Mouse (Mus musculus): Measurements from ENCODE around the gene Trpm3.

Gene Trpm3

DNA sequence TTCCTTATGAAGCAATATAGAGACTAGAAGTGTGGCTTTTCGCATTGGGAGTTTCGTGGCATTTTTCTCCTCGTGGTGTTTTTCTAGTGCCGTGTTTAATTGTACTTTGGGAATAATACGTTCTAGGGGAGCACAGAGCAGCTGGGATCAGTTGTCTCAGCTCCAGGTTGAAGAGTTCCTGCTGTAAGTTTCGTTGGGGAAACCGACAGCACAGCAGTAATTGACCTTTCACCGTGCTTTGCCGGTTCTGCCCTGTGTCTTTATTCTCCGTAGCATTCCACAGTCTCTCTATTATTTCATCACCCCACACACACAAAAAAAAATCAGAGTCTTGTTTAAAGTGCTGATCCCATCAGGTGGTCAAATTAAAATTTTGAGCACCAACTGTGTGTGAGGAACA lies 496.8 kb downstream of the Trpm3 start:
- DNase-seq (ENCODE audit: low read depth in 2 of 2, low spot score in 2 of 2), result no peak

DNA sequence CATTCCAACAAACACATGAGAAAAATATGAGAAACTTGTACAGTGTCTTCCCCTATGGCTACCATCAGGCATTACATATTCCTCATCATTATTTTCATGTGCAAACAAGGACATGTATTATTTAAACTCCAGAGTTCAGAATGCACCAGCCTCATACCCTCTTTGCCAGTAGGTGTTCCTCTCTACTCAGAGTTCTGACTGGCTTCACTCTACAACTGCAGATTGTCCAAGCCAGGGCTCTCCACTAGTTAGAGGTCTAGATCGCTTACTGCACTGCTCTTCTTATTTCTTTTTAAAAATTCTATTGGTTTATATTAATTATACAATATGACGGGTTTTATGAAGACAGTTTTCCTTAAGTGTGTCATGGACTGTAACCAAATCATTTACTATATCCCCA lies 498.9 kb downstream of the Trpm3 start:
- no peak for DNase-seq (ENCODE audit: low read depth in 2 of 2, low spot score in 2 of 2)

DNA sequence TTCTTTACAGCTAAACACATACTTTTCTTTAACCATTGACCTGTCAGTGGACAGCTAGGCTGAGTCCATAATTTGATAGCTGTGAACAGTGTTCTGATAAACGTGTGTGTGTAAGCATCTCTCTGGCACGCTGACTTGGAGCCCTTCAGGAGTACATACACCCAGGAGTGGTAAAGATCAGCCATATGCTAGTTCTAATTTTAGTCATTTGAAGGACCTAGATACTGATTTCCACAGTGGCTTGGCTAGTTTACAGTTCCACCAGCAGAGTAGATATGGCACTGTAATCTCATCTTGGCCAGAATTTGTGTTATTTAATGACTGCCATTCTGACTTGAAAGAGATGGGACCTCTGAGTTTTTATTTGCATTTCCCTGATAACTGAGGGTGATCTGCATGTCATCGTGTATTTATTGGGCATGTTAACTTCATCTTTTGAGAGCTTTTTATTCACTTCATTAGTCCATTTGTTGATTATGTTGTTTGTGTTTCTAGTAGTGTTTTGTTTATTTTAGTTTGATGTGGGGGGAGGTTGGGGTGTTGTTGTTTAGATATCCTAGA lies 499.6 kb downstream of the Trpm3 start:
- no peak for DNase-seq (ENCODE audit: low read depth in 2 of 2, low spot score in 2 of 2)

DNA sequence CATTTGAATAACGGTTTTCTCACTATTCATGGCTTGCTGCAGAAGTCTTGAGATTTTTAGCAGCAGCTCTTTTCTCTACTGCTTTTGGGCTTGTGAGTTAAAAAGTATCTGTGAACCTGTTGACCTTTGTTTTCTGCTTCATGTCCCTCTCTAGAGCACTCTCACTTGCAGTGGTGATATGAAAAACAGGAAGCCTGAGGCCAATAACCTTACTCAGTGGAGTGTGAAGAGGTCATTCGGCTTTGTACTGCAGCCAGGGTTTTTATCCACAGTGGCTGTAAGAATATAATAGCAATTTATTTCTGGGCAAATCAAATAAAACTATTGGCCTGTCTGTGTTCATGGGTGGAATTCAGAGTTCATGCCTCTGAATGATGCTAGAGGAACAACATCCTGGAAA lies 503.3 kb downstream of the Trpm3 start:
- DNase-seq (ENCODE audit: low read depth in 2 of 2, low spot score in 2 of 2), result no peak

DNA sequence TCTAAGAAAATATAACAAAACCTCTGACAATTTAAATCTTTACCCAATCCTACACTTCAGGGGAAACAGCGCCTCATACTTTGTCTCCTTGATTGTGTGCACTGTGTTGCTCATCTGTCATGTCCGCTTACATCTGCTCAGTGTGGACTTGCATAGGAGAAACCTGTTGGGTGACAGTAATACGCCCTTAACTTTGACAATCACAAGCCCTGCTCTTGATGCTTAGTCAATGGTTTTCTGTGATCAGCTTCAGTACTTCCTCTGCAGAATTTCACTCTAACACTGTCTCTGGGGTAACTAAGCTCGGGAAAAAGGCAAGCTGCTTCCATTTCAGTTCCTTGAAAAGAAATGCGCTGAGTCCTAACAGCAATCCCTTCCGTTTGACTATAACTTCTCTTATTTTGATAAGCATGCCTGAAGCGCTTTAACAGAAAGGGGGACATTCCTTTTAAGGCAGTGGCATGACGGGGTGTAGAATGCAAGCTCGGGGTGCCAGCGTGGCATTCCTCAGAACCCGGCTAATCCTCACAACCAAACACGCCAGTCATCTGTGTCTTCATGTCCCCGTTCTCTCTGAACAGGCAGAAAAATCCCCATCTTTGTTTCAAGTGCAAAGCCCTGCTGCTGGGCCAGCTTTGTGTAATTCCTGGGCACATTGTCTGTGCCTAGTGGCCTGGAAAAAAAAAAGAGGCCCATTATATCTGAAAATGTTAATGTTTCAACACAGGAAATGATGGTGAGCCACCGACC lies 517.8 kb downstream of the Trpm3 start:
- DNase-seq (ENCODE audit: low read depth in 2 of 2, low spot score in 2 of 2), result no peak

DNA sequence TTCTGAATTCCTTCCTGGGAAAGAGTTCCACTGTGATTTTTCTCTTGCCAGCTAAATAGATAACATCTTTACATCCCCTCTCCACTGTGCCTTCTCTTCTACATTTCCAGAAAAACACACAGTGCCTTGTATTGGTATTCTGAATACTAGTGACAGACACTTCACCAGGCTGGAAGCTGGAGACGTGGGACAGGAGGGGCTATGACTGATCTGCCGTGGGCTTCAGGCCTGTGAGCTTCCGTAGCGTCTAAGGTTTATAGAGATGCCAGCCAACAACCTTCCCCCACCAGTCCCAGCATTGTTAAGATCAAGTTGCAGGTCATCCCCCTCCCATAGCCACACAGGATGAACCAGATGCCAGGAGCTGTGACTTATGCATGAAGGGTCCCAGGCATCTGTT lies 518.4 kb downstream of the Trpm3 start:
- DNase-seq (ENCODE audit: low read depth in 2 of 2, low spot score in 2 of 2), result no peak

DNA sequence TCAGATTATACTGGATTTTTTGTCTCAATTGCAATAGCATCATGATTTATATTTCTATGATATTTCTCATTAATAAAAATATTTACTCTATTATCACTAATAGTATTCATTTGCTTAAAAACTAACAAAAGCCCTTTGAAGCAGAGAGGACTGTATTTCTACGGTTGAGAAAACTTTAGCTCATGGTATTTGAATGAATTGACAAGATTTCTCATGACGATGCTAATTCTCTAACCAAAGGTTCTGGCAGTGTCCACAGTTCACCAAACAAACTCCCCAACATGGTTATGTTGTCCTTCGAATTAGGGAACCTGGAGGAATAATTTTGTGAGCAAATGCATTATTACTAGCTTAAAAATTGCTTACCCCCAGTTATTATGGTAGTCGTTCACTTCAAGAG lies 526.6 kb downstream of the Trpm3 start:
- DNase-seq (ENCODE audit: low read depth in 2 of 2, low spot score in 2 of 2), result no peak

DNA sequence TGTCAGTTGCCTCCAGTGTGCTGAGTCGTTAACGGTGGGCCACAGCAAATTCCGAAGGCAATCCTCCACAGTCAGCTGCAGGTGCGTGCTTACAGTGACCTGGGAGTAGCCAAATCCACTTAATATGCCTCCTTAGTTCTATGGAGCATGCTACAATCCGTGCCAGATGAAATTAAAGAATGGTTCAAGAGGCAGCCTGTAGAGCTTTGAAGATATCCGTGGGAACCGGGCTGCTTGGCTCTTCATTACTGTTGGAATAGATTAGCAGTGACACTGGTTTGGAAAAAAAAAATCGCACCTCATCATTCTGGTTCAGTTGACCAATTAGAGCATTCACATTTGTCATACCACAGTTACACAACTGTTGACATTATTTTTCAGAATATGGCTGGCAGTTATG lies 531.4 kb downstream of the Trpm3 start:
- DNase-seq (ENCODE audit: low read depth in 2 of 2, low spot score in 2 of 2), result no peak

DNA sequence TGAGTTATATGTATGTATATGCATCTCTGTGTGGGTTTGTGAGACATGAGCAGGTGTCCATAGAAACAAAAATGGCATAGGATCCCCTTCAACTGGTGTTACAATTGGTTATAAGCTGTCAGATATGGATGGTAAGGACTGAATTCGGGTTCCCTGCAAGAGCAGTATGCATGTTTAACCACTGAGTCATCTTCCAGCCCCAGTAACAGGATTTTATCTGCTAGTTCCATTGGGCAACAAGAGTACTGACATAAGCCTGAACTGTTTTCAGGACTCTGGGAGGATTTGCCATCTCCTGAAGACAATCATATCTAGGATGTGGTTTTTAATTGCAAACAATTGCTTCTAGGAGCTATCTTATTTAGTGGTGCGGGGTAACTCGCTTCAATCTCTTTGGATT lies 534.0 kb downstream of the Trpm3 start:
- no peak for DNase-seq (ENCODE audit: low read depth in 2 of 2, low spot score in 2 of 2)

DNA sequence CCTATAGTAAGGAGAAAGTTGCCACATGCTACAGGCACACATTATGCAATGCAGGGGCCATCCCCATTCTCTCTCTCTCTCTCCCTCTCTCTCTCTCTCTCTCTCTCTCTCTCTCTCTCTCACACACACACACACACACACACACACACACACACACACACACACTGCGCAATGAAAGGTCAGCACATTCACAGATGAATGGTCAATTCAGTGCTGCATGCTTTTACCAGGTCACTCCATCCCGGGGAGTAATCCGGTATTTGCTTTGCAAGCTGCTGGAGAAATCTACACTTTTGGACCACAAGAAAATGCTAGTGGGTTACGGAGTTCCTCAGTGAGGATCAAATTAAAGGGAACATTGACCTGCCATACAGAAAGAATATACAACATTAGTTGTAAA lies 537.4 kb downstream of the Trpm3 start:
- no peak for DNase-seq (ENCODE audit: low read depth in 2 of 2, low spot score in 2 of 2)

DNA sequence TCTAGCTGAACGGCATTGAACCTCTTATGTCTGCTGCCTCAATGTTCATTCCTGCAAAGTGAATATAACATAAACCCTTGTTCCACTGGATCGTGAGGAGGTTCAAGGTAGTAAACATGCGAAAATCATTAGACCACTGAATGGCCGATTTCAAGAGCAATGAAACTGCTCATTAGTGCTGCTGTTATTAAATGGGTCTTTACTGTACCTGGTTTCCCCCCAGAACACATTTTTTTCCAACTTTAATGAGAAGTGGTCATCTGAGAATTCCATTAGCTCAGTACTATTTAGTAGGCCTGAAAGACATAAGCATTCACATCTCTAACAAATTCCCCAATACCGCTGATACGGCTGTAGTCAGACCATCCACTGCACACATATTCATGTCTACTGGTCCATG lies 543.4 kb downstream of the Trpm3 start:
- no peak for DNase-seq (ENCODE audit: low read depth in 2 of 2, low spot score in 2 of 2)

DNA sequence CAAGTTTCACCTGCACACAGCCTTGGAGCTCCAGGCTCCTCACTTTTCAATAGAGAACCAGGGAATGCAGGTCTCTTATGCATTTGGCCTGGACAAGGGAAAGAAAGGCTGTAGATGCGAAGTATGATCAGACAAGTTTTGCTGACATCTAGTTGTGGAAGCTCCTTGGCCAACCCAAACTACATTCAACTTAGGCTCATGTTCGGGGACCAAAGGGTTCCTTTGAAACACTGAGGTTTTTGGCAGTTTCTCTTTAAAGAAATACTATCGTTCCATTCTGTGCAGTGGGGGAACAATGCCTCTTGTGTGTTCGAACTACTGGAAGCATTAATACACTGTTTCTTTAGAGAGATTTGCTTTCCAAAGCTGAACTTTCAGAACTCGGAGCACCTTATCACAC lies 553.1 kb downstream of the Trpm3 start:
- no peak for DNase-seq (ENCODE audit: low read depth in 2 of 2, low spot score in 2 of 2)

DNA sequence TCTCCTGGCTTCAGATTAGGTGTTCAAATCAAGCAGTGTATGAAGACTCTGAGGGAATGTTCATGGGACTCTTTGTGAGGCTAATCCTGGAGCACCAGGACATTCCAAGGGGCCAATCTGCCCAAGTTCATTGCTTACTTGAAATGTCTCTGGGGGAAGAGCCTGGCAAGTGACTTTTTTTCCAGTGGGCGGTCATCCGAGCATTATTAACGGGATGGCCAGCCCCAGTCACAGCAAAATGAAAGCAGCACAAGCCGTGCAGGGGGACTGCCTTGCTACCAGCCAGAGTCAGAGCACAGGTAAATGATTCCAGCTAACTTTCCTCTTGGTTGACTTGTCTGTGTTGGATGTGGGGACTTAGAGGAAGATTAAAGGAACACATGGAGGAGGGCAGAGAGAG lies 553.7 kb downstream of the Trpm3 start:
- no peak for DNase-seq (ENCODE audit: low read depth in 2 of 2, low spot score in 2 of 2)

DNA sequence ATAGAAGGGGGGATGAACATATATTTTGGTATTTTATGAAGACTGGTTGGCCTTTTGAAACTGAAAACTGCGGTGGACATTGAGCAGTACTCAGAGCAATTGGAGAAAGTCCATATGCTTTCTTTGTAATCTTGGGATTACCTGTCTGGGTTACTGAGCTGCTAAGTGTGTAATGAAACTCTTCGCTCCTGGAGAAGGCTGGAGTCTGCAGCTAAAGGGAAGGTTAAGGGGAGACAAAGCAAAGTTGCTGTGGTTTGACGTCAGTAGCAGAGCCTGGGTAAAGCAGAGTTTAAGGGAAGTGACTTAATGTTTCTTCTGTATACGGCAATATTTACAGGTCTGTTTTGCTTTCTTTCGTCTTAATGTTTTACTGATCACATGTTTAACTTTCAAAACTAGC lies 554.1 kb downstream of the Trpm3 start:
- DNase-seq (ENCODE audit: low read depth in 2 of 2, low spot score in 2 of 2), result no peak

DNA sequence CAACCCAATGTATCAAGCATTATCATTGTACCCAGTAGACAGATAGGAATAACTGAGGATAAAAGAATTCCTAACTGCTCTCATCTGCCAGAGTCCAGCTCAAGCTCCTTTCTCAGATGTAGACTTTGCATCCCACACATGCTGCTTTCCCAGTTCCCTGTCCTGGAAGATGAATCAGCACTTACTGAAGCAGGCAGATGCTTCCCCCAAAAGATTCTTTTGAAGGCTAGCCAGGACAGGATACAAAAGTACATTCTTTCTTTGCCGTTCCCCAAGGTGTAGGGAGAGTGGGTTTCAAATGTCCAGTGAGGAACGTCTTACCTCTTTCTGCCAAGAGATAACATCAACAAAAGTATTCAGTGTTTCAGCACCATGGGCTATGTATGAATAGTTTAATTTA lies 556.6 kb downstream of the Trpm3 start:
- DNase-seq (ENCODE audit: low read depth in 2 of 2, low spot score in 2 of 2), result no peak

DNA sequence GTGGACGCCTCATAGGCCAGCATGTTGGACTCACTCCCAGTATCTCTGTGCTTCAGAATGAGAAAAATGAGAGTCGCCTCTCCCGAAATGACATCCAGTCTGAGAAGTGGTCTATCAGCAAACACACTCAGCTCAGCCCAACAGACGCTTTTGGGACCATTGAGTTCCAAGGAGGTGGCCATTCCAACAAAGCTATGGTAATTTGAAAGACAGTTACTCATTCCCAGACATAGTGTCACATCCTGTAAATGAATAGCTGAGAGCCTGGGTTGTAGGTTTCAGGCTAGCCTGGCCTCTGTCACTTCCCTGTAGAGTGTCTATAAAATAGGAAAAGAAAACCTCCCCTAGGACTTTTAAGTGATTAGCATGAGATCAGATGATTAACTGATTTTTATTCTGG lies 559.9 kb downstream of the Trpm3 start:
- no peak for DNase-seq (ENCODE audit: low read depth in 2 of 2, low spot score in 2 of 2)

DNA sequence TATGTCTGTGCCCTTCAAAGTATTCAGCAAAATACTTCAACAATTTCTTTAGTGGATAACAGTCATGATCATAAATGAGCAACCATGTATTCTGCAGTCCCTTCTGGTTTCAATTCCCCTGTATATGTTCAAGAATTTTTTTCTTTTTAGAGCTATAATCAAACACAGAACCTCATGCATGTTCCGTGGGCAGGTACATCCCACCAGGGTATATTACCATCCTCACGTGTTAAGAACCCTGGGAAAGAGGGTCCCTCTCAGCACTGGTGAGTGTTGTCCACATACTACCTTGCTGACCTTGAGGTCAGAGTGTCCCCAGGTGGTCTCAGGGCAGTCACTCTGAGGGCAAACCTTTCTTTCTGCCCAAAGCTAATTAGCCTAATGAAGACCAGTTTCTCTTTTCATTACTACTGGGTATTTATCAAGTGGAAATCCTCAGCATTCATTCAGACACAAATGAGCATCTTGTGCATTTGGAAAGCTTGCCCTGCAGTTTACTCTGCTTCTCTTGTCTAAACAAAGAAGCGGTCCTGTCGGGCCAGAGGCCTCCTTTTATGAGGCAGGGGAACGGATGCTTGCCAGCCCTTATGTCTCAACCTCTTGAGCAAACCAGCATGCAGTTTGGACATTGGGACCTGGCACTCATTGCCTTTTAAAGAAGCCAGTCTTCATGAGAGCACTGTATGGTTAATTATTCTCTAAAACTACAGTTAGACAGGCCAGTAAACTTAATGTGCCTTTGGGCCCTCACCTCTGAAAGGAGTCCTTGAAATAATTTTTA lies 562.2 kb downstream of the Trpm3 start:
- no peak for DNase-seq (ENCODE audit: low read depth in 2 of 2, low spot score in 2 of 2)

DNA sequence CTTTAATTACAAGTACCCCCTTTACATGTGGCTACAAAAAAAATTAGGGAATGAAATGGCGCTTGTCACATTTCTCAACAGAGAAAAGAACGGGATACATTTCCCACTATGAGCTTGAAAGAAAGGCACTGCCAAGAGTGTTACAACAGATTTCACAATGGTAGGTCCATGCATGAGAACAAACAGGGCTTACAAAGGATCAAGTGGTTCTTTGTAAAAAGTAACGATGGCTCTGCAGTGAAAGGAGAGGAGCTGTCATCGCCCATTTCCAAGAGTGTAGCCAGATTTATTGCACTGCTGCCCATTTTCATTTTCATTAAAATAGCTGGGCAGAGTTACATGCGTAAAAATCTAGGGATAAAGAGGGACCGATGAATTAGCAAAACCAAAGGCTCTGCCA lies 565.0 kb downstream of the Trpm3 start:
- no peak for DNase-seq (ENCODE audit: low read depth in 2 of 2, low spot score in 2 of 2)

DNA sequence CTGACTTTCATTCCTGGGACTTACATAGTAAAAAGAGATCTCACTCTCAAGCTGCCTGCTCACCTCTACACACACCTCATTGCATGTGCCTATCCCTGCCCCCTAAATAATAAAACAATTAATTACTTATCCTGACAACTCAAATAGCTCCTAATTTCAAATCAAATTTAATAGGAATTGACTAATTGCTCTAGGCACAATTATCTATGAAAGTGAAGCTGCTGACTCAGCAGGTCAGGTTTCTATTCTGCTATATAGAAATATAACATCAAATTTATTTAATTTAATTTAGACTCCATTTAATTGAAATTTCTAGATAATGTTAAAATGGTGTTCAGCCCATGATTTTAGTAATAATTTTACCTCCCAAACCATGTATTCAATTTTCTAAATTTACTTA lies 566.6 kb downstream of the Trpm3 start:
- DNase-seq (ENCODE audit: low read depth in 2 of 2, low spot score in 2 of 2), result no peak

DNA sequence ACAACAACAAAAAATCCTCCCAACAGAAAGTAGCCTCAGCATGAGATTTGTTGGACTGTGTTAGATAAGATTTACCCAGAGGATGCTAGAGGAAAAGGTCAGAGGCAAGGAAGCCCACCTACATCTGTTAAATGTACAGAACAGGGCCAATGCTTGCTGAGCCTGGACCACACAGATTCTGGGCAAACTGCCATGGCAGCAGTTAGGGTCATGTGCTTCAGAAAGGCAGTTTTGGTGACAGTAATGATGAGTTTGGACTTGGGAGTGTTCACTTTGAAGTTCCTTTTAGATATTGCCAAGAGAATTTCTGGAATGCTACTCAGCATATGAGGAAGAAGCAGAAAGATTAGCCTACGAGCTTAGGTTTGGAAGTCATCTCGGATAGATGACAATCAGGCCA lies 580.2 kb downstream of the Trpm3 start:
- no peak for DNase-seq (ENCODE audit: low read depth in 2 of 2, low spot score in 2 of 2)

DNA sequence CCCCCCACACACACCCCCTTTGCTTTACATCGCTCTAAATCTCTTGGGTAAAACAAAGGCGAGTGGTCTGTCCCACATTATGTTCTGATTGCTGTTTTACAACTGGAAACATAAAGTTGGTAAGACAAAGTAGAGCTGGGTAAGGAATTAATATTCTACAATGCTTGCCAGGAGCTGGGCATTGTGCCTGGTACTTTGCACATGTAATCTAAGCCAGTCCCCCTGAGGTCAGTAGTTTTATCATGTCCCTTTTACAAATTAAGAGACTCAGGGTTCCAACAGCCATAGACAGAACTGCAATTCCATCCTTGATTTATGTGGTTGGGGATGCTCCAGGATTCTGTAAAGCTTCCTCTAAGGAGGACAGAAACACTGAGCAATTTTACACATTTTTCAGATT lies 591.0 kb downstream of the Trpm3 start:
- DNase-seq (ENCODE audit: low read depth in 2 of 2, low spot score in 2 of 2), result no peak

DNA sequence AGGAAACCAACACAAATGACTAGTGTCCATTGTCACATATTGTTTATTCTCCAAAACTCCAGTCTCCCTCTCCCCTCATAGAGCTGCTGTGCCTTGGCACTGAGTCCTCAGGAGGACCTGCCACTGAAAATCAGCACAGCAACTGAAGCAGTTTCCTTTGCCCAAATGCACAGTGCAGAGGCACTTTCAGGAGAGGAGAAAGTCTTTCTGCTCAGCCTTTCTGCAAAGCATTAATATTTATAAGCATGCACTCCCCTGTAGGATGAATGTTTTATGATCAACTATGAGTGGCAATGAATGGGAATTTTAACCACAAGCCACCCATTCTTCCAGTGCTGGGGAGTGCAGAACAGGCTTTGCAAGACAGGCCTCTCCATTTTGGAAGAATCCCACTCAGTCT lies 592.1 kb downstream of the Trpm3 start:
- no peak for DNase-seq (ENCODE audit: low read depth in 2 of 2, low spot score in 2 of 2)

DNA sequence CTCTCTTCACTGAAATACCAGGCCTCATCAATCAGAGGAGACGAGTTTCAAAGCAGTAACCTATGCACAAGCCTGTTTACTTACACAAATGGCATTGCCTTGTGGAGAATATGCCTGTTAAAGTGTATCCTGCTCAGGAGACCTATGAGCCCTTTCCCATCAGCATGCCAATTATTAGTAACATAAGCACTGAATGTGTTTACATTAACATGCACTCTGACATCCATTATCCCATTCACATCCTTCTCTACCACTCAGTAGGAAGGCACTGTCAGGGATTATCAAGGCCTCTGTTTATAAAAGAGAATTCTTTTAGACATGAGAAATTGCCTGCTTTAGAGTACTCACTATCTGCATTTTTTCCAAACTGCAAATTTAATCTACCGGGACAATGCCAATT lies 598.0 kb downstream of the Trpm3 start:
- no peak for DNase-seq (ENCODE audit: low read depth in 2 of 2, low spot score in 2 of 2)

Measured in CD8-positive naive resting alpha-beta T cell, adult 2 months (primary cell).